Mouse (Mus musculus) gonadal fat pad, adult 2 months (tissue): Measurements from ENCODE around the gene Slc25a25. TPM values are rescaled to one million over a fixed set of nuclear protein-coding genes. Genes with fewer than 3 reads are reported as not detected.

Experiments
- polyA plus RNA-seq: library from polyadenylated mRNA; depleted of rRNA; stranded (reverse); fragments of >200 nt; gene quantifications from 2 replicates; pipeline ENCODE4 v1.2.3, GENCODE M21; 2012; rRNA removed

Slc25a25 gene
- polyA plus RNA-seq, 1 experiment: 39.5 TPM

Other genes with a start within 250 kb of the Slc25a25 start
- 27.7 and 29.2 TPM in 2 replicates for gene Pomt1, start 214.9 kb downstream of the Slc25a25 start, polyA plus RNA-seq
- gene Uck1, start 191.3 kb downstream of the Slc25a25 start, polyA plus RNA-seq: 118 and 134 TPM in 2 replicates
- gene Golga2, start 164.1 kb downstream of the Slc25a25 start, polyA plus RNA-seq: 43.1 and 46.2 TPM in 2 replicates
- gene Swi5, start 163.4 kb downstream of the Slc25a25 start, polyA plus RNA-seq: 293 and 333 TPM in 2 replicates
- 150 and 154 TPM in 2 replicates for gene Ciz1, start 99.1 kb downstream of the Slc25a25 start, polyA plus RNA-seq
- gene Dnm1, start 98.1 kb downstream of the Slc25a25 start, polyA plus RNA-seq: 19.7 and 25.0 TPM in 2 replicates
- gene 1110008P14Rik, start 69.5 kb downstream of the Slc25a25 start, polyA plus RNA-seq: 470 and 500 TPM in 2 replicates
- gene Lcn2, start 63.2 kb downstream of the Slc25a25 start, polyA plus RNA-seq: 3,887 and 6,444 TPM in 2 replicates
- 50.0 and 51.6 TPM in 2 replicates for gene Ptges2, start 55.5 kb downstream of the Slc25a25 start, polyA plus RNA-seq
- 5.2 and 5.3 TPM in 2 replicates for gene Naif1, start 988 bp downstream of the Slc25a25 start, polyA plus RNA-seq
- gene Fam102a, start 83.9 kb upstream of the Slc25a25 start, polyA plus RNA-seq: 23.8 and 31.3 TPM in 2 replicates
- gene Dpm2, start 119.4 kb upstream of the Slc25a25 start, polyA plus RNA-seq: 138 and 191 TPM in 2 replicates
- gene Pip5kl1, start 123.4 kb upstream of the Slc25a25 start, polyA plus RNA-seq: 0.11 and 0.24 TPM in 2 replicates
- not detected in 2 replicates for gene 9430097D07Rik, start 124.2 kb upstream of the Slc25a25 start, polyA plus RNA-seq
- 40.7 and 48.2 TPM in 2 replicates for gene St6galnac4, start 135.7 kb upstream of the Slc25a25 start, polyA plus RNA-seq
- gene St6galnac6, start 148.3 kb upstream of the Slc25a25 start, polyA plus RNA-seq: 44.6 and 46.1 TPM in 2 replicates
- gene Ak1, start 170.3 kb upstream of the Slc25a25 start, polyA plus RNA-seq: 25.9 and 35.2 TPM in 2 replicates
- gene Eng, start 195.2 kb upstream of the Slc25a25 start, polyA plus RNA-seq: 109 TPM in 2 replicates